Mouse (Mus musculus) cerebral cortex, adult 2 months (tissue): ENCODE measurements around the gene 9230113P08Rik.

Experiments
- WGBS: fragments of 180-500 bp; shearing (Covaris S2); methylation state at CpG from one replicate; pipeline ENCODE4 v1.1.7; 2018; 5-methylcytosine and 5-hydroxymethylcytosine counted together

Gene 9230113P08Rik

DNA sequence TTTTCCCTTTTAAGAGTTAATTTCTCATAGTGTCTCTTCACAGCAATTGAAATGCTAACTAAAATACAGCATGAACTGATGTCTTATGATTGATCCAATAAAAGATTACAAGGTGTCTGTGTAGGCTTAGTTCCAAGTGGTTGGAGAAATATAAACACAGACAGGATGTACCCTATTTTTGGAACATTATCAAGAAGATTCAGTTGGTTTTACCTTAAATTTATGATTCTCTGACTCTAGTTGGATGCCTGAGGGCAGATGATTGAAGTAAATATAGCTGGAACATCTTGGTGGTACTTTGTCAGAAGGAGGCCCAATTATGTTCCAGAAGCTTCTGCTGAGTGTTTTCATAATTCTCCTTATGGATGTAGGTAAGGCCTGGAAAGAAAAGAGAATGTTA lies at the start of gene 9230113P08Rik:
TSS of gene 9230113P08Rik (plus strand) at position 301 of the 400 bp plus-strand sequence.

GRCm38 (mm10) chr9:35893112-35893511 lies 15.1 kb upstream of the 9230113P08Rik start:
- WGBS, result 43% methylated on average over 1 of the region's 1 CpGs

GRCm38 (mm10) chr9:35904494-35904893 lies 3.7 kb upstream of the 9230113P08Rik start:
- 55% methylated on average over 2 of the region's 2 CpGs for WGBS

DNA sequence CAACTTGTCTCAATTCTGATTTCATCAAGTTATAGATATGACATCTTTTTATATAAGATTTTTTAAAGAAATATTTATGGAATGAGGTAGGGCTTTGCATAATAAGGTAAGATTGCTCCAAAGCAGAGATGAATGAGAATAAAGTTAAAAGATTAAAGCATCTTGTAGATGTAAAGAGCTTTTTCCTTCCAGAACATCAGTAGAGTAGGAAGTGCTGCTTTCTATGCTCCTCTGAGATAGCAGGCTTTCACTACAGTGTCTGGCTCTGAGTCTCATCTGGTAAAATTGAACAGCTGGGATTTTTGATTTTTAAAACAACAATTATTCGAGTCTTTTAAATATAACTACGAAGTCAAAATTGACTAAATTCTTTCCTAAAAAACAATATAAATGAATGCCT lies 22.6 kb downstream of the 9230113P08Rik start:
- 66% methylated on average over 2 of the region's 2 CpGs for WGBS
